Mouse (Mus musculus): ENCODE measurements around the gene Zic5.

DNA sequence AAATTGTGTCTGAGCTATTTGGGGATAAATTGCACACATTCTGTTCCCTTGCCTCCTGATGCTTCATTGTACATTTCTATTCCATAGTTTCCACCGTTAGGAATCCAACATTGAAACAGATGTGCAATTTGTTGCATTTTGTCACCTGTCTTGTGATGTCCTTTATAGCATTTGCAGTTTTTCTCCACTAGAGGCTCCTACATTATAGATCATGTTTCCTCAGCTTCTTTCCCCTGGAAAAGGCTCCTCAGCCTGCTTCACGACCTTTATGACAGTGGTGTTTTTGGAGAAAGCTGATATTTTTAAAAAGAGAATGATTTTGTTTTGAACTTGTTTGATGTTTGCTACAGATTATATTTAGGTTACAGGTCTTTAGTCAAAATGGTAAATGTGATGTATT lies 43.6 kb upstream of the Zic5 start:
- TF ChIP-seq CTCF (conservative IDR thresholded peaks at IDR 0.05; ENCODE audit: insufficient read depth, insufficient read length, low read depth, low read length) (no peak), POLR2A (IDR thresholded peaks at IDR 0.05; ENCODE audit: low read depth, low read length) (no peak)

Measured in kidney, adult 2 months (tissue).